Mouse (Mus musculus): ENCODE data around the gene Prpf6.

DNA sequence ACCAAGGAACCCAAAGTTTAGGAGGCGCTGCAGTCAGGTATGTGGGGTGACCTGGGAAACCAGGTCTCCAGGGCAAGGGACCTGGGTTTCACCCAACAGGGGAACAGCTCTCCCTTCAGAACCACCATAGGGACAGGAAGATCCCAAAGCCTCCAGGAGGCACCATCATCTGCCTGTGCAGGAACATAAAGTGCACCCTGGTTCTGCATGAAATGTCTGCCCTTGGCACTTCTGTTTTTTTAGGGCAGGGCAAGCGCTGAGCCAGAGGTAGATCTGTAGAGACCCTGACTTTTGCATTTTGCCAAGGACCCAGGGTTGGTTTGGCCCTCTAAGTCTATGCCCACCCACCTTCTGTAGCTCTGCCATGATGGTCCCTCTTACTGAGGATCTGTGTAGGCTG, 9.3 kb upstream of the Prpf6 start:
- TF ChIP-seq GATA1 (IDR thresholded peaks at IDR 0.05; ENCODE audit: borderline replicate concordance, low read length) (no peak), FLI1 (IDR thresholded peaks at IDR 0.05; ENCODE audit: low read length) (no peak)

All from megakaryocyte, embryonic 14.5 days (primary cell).